Mouse (Mus musculus) thymus, adult 2 months (tissue): Measurements from ENCODE around the gene Syngr1. TPM values are rescaled to one million over a fixed set of nuclear protein-coding genes. Genes with fewer than 3 reads are reported as not detected.

Experiments used
- DNase-seq: peaks from one replicate; pipeline ENCODE4 v3.0.0; 2021
- H3K27ac ChIP-seq: fragments of 200-500 bp; 2 replicates; pipeline ENCODE4 v1.5.1; 2012; ENCODE audit warnings: low read length, control low read depth; ENCODE audit not compliant: control insufficient read depth, insufficient read depth
- H3K27me3 ChIP-seq: fragments of 200-500 bp; 2 replicates; pipeline ENCODE4 v1.6.1; 2012; ENCODE audit warnings: mild to moderate bottlenecking, low read length, moderate library complexity, mixed read lengths; ENCODE audit not compliant: control insufficient read depth, insufficient read depth
- H3K36me3 ChIP-seq: fragments of 200-500 bp; 2 replicates; pipeline ENCODE4 v1.6.1; 2012; ENCODE audit warnings: mild to moderate bottlenecking, low read length, moderate library complexity; ENCODE audit not compliant: control insufficient read depth, insufficient read depth
- H3K4me1 ChIP-seq: fragments of 200-500 bp; replicated peaks from 2 replicates; pipeline ENCODE4 v1.6.1; 2012; ENCODE audit warnings: low read length; ENCODE audit not compliant: control insufficient read depth, insufficient read depth
- H3K4me3 ChIP-seq: fragments of 200-500 bp; 2 replicates; pipeline ENCODE4 v1.5.1; 2012; ENCODE audit warnings: mild to moderate bottlenecking, low read length, control low read depth, moderate library complexity; ENCODE audit not compliant: control insufficient read depth, insufficient read depth
- CTCF ChIP-seq: fragments of 200-500 bp; IDR thresholded peaks from 2 replicates; pipeline ENCODE4 v1.5.1; 2012; ENCODE audit warnings: mild to moderate bottlenecking, control low read depth, low read length, moderate library complexity, borderline replicate concordance; ENCODE audit not compliant: control insufficient read depth, poor library complexity, insufficient read depth; ENCODE audit errors: extremely low read depth
- POLR2A ChIP-seq: fragments of 200-500 bp; IDR thresholded peaks from 2 replicates; pipeline ENCODE4 v1.6.1; 2012; ENCODE audit warnings: mild to moderate bottlenecking, low read length, control low read depth, moderate library complexity; ENCODE audit not compliant: control insufficient read depth, poor library complexity, insufficient read depth; ENCODE audit errors: extremely low read depth
- WGBS: fragments of 180-500 bp; shearing (Covaris S2); methylation state at CpG from one replicate; pipeline ENCODE4 v1.1.7; 2018; 5-methylcytosine and 5-hydroxymethylcytosine counted together
- polyA plus RNA-seq: library from polyadenylated mRNA; depleted of rRNA; stranded (reverse); fragments of >200 nt; gene quantifications from 2 replicates; pipeline ENCODE4 v1.2.3, GENCODE M21; 2012; rRNA removed

The Syngr1 gene
- polyA plus RNA-seq: 91.8 and 121 TPM in 2 replicates

DNA sequence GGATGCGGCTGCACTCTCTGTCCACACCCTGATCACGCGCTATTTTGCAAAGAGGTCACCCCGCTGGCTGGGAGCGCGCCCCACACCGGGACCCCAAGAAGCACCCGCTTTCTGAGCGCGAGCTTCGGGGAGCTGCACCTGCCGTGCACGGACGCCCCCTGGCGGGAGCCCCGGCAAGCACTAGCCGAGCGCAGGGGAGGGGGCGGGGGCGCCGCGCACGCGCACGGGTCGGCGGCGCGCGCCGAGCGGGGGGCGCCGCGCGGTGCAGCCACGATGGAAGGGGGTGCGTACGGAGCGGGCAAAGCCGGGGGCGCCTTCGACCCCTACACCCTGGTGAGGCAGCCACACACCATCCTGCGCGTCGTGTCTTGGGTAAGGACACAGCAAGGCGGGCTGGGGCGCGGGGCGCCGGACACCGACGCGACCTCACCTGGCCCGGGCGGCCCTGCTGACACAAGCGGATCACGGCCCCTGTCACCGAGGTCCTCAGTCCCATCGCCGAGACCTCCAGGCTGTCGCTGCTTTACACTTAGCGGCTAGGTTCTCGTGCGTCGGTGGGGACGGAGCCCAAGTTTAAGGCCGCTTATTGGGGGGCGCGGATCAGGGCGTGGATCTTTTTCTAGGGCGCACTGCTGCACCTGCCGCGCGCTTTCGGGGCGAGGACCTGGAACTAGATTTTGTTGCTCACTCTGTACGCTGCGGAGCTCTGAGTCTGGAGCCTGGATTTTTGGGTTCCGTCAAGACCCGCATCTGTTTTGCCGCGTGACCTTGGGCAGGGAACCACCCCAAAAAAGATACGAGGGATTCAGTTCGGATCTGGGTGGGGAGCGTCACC, at the start of gene Syngr1, which contains the start of gene Rpl3:
Gene Syngr1, plus strand, starts transcription at position 214 of the 835 bp plus-strand sequence.
Gene Rpl3, minus strand, starts transcription at position 748 of the 835 bp plus-strand sequence.
- H3K27me3 ChIP-seq: no peaks in the 10 kb centered on the region; the same call in 1 of the 2 replicates
- no peaks in the 10 kb centered on the region for H3K36me3 ChIP-seq
- 5% methylated on average over 85 of the region's 86 CpGs for WGBS
- no peak within 1 kb of the TSS for H3K27ac ChIP-seq
- H3K4me1 ChIP-seq: peaks cover 16% of the 10 kb centered on the region
- DNase-seq: peak; percentile 87
- H3K4me3 ChIP-seq: peak within 1 kb of the TSS; percentile 75
- peak; percentile 52 for TF ChIP-seq POLR2A
- TF ChIP-seq CTCF: peak; percentile 95

DNA sequence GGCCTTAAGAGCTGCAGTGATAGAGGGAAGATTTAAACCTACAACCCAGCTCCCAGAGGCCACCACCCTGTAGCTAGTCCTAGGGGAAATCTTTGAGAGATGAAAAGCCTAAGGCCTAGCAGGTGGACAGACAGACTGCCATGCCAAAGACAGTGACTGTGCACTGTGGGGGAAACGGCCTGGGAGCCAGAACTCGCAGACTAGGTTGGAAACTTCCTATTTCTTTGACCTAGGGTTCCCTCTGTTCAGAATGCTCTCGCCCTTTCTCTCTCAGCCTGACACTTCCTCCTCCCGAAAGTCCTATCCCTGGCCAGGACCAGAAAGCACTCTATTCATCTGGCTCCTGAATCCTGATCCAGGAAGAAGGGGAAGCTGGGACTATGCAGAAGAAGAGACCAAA, 49.0 kb upstream of the Syngr1 start:
- Histone ChIP-seq H3K27me3 (no peaks in the 10 kb centered on the region), H3K36me3 (no peaks in the 10 kb centered on the region), H3K27ac (no peak overlapping the region), H3K4me3 (no peak overlapping the region), H3K4me1 (peaks cover 1% of the 10 kb centered on the region; the same call in 1 of the 2 replicates)
- TF ChIP-seq POLR2A (no peak), CTCF (no peak)
- DNase-seq: no peak
- 45% methylated on average over 4 of the region's 4 CpGs for WGBS

DNA sequence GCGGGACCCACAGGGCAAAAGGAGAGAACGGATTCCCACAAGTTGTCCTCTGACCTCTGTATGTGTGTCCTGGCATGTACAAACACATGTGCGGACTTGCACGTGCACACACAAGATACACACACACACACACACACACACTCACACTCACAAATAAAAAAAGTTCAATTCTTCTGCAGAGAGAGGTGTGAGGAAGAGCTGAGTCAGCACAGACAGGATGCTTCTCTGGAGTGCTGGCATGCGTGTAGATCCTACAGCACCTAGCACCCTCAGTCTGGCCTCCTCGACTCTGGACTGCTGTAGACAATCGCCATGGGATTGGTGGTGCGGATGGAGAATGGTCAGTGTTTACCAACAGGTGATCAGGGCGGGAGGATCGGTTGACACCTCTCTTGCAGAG, 46.9 kb upstream of the Syngr1 start:
- DNase-seq: no peak
- no peak overlapping the region for H3K4me3 ChIP-seq
- H3K27ac ChIP-seq: no peak overlapping the region
- WGBS: 87% methylated on average over 10 of the region's 10 CpGs
- TF ChIP-seq POLR2A (no peak), CTCF (no peak)
- H3K4me1 ChIP-seq: peaks cover 22% of the 10 kb centered on the region
- H3K36me3 ChIP-seq: no peaks in the 10 kb centered on the region
- H3K27me3 ChIP-seq: no peaks in the 10 kb centered on the region

DNA sequence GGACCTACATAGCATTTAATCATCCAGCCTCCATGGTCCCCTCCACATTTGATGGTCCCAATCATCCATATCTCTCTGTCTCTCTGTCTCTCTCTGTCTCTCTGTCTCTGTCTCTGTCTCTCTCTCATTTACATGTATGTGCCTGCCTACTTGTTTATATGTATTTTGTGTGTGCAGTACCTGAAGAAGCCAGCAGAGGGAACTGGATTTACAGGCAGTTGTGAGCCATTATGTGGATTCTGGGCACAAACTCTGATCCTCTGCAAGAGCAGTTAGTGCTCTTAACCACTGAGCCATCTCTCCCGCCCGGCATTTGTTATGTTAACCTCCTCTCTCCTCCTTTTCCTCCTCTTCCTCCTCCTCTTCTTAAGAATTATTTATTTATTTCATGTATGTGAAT, 45.4 kb upstream of the Syngr1 start:
- DNase-seq: no peak
- no peak for TF ChIP-seq POLR2A
- no peak for TF ChIP-seq CTCF
- H3K4me3 ChIP-seq: no peak overlapping the region
- WGBS: 98% methylated on average over 2 of the region's 2 CpGs
- H3K27ac ChIP-seq: no peak overlapping the region
- peaks cover 35% of the 10 kb centered on the region for H3K4me1 ChIP-seq
- H3K27me3 ChIP-seq: no peaks in the 10 kb centered on the region
- H3K36me3 ChIP-seq: no peaks in the 10 kb centered on the region

DNA sequence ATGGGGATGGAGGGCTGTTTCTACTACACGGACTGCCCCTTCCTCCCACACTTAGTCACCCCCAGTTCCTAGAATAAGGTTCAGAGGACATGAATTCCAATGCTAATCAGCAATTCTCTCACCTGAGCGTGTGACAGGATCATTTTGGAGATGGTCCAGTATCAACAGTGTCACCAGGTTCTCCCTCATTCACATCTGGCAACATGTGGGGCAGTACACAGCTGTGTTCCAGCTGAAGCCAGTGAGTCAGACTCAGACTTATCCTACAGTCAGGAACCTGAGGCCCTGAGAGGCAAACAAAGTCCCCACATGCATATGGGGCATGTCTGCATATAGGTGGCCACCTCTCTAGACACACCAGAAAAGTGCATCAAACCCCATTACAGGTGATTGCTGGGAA, 43.9 kb upstream of the Syngr1 start:
- no peaks in the 10 kb centered on the region for H3K27me3 ChIP-seq
- no peak overlapping the region for H3K27ac ChIP-seq
- no peak for DNase-seq
- H3K4me1 ChIP-seq: peaks cover 48% of the 10 kb centered on the region
- H3K4me3 ChIP-seq: no peak overlapping the region
- H3K36me3 ChIP-seq: no peaks in the 10 kb centered on the region
- TF ChIP-seq POLR2A (no peak), CTCF (no peak)
- WGBS: 89% methylated on average over 2 of the region's 2 CpGs

DNA sequence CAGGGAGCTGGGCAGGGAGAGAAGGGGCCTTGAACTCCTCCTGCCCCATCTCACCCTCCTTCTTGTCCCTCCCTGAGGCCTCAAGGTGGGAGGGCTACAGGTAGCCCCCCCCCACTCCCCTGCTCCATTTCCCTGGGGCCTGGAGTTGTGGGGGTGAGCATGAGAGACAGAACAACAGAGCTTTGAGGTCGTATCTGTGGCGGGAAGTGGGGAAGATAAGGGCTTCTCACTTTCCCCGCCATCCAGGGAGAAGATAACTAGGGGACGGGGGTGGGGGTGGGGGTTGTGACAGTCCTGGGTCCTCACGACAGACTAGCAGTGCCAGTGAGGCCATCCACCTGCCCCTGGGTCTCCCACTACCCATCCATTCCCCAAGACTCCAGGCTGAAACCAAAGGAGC, 43.2 kb upstream of the Syngr1 start:
- H3K27me3 ChIP-seq: no peaks in the 10 kb centered on the region
- H3K36me3 ChIP-seq: no peaks in the 10 kb centered on the region
- 17% methylated on average over 5 of the region's 5 CpGs for WGBS
- no peak overlapping the region for H3K4me3 ChIP-seq
- no peak for DNase-seq
- TF ChIP-seq POLR2A (no peak), CTCF (no peak)
- H3K27ac ChIP-seq: no peak overlapping the region
- H3K4me1 ChIP-seq: peaks cover 52% of the 10 kb centered on the region

DNA sequence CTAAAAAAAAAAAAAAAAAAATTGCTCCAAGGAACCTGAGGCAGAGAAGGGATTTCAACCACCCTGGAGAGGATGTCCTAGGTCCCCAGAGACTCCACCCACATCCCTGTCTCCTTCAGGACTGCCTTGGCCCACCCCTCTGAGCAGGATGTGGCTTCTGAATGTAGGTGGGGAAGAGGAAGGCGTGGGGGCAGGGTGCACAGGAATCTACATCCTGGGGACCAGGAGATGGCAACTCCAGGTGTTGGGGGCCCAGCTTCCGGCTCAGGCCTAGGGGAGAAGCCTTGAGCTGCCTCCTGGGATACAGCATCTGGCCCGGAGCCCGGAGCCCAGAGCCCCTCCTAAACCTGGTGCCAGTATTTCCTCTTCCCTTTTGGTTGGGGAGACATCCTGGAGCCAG, 41.0 kb upstream of the Syngr1 start:
- 23% methylated on average over 4 of the region's 4 CpGs for WGBS
- DNase-seq: peak; percentile 74
- TF ChIP-seq POLR2A: no peak
- no peak for TF ChIP-seq CTCF
- Histone ChIP-seq H3K27ac (peak overlapping the region; percentile 88), H3K4me3 (no peak overlapping the region), H3K4me1 (peaks cover 64% of the 10 kb centered on the region), H3K36me3 (no peaks in the 10 kb centered on the region), H3K27me3 (no peaks in the 10 kb centered on the region)
